Mouse (Mus musculus): ENCODE data around the gene Smarca2.

DNA sequence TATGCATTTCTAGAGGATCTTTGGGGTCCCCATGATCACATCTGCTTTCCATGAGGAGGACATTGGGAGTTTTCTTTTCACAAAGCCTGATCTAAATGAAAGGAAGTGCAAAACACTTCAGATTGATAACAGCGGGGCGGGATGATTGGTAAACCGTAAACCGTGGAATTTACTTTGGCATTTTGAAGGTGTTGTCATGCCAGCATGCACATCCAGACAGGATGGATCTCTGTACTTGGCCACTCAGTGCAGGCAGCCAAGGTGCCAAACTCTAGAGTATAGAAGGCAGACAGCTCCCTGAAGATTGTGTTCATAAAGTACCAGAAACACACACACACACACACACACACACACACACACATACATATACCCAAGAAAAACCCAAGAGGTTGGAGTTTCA, 126.3 kb downstream of the Smarca2 start:
- TF ChIP-seq CTCF (IDR thresholded peaks at IDR 0.05; ENCODE audit: low read depth) = no peak
- TF ChIP-seq EP300 (IDR thresholded peaks at IDR 0.05; ENCODE audit: low read depth) = no peak

Measured in liver, embryonic 14.5 days (tissue).